Mouse (Mus musculus): Measurements from ENCODE around the gene Svs3a. TPM values are rescaled to one million over a fixed set of nuclear protein-coding genes. Genes with fewer than 3 reads are reported as not detected.

Svs3a gene
- polyA plus RNA-seq, 1 experiment from 2014 or later: not detected

Other genes starting within 250 kb of the Svs3a start
- 33.2 and 36.7 TPM in 2 replicates for gene Stk4, start 218.9 kb upstream of the Svs3a start, polyA plus RNA-seq (2014; fragmentation: Nextera tagmentation; extraction: Ambion mirVana)
- 48.2 and 50.0 TPM in 2 replicates for gene Tomm34, start 218.1 kb upstream of the Svs3a start, polyA plus RNA-seq (2014; fragmentation: Nextera tagmentation; extraction: Ambion mirVana)
- gene Kcns1, start 118.2 kb upstream of the Svs3a start, polyA plus RNA-seq (2014; fragmentation: Nextera tagmentation; extraction: Ambion mirVana): 0.07 TPM in 1 of 2 replicates, not detected in the other
- gene Wfdc5, start 106.5 kb upstream of the Svs3a start, polyA plus RNA-seq (2014; fragmentation: Nextera tagmentation; extraction: Ambion mirVana): not detected in 2 replicates
- not detected in 2 replicates for gene Wfdc12, start 98.7 kb upstream of the Svs3a start, polyA plus RNA-seq (2014; fragmentation: Nextera tagmentation; extraction: Ambion mirVana)
- gene Wfdc15a, start 89.1 kb upstream of the Svs3a start, polyA plus RNA-seq (2014; fragmentation: Nextera tagmentation; extraction: Ambion mirVana): not detected in 2 replicates
- gene Wfdc15b, start 67.6 kb upstream of the Svs3a start, polyA plus RNA-seq (2014; fragmentation: Nextera tagmentation; extraction: Ambion mirVana): not detected in 2 replicates
- gene Svs2, start 50.8 kb upstream of the Svs3a start, polyA plus RNA-seq (2014; fragmentation: Nextera tagmentation; extraction: Ambion mirVana): not detected in 2 replicates
- not detected in 2 replicates for gene Svs3b, start 32.6 kb upstream of the Svs3a start, polyA plus RNA-seq (2014; fragmentation: Nextera tagmentation; extraction: Ambion mirVana)
- gene Svs4, start 10.8 kb upstream of the Svs3a start, polyA plus RNA-seq (2014; fragmentation: Nextera tagmentation; extraction: Ambion mirVana): not detected in 2 replicates
- gene Svs6, start 27.5 kb downstream of the Svs3a start, polyA plus RNA-seq (2014; fragmentation: Nextera tagmentation; extraction: Ambion mirVana): not detected in 2 replicates
- gene Svs5, start 43.5 kb downstream of the Svs3a start, polyA plus RNA-seq (2014; fragmentation: Nextera tagmentation; extraction: Ambion mirVana): not detected in 2 replicates
- gene Slpi, start 99.8 kb downstream of the Svs3a start, polyA plus RNA-seq (2014; fragmentation: Nextera tagmentation; extraction: Ambion mirVana): 0.37 and 0.52 TPM in 2 replicates
- not detected in 2 replicates for gene Rbpjl, start 113.9 kb downstream of the Svs3a start, polyA plus RNA-seq (2014; fragmentation: Nextera tagmentation; extraction: Ambion mirVana)
- gene Matn4, start 115.9 kb downstream of the Svs3a start, polyA plus RNA-seq (2014; fragmentation: Nextera tagmentation; extraction: Ambion mirVana): 0.10 and 0.23 TPM in 2 replicates
- 9.7 and 9.9 TPM in 2 replicates for gene Sdc4, start 154.6 kb downstream of the Svs3a start, polyA plus RNA-seq (2014; fragmentation: Nextera tagmentation; extraction: Ambion mirVana)
- gene Sys1, start 167.7 kb downstream of the Svs3a start, polyA plus RNA-seq (2014; fragmentation: Nextera tagmentation; extraction: Ambion mirVana): 62.0 and 63.6 TPM in 2 replicates
- gene Gm20458, start 171.7 kb downstream of the Svs3a start, polyA plus RNA-seq (2014; fragmentation: Nextera tagmentation; extraction: Ambion mirVana): 4.7 and 5.0 TPM in 2 replicates
- gene Trp53tg5, start 184.5 kb downstream of the Svs3a start, polyA plus RNA-seq (2014; fragmentation: Nextera tagmentation; extraction: Ambion mirVana): not detected in 2 replicates
- 3.1 and 3.4 TPM in 2 replicates for gene Dbndd2, start 196.8 kb downstream of the Svs3a start, polyA plus RNA-seq (2014; fragmentation: Nextera tagmentation; extraction: Ambion mirVana)
- 48.1 and 51.9 TPM in 2 replicates for gene Pigt, start 208.3 kb downstream of the Svs3a start, polyA plus RNA-seq (2014; fragmentation: Nextera tagmentation; extraction: Ambion mirVana)

Measured in midbrain, embryonic 11.5 days (tissue).